Mouse (Mus musculus) hindbrain, embryonic 13.5 days (tissue): Measurements from ENCODE around the gene Tcf25. TPM values are rescaled to one million over a fixed set of nuclear protein-coding genes. Genes with fewer than 3 reads are reported as not detected.
"Not testable (repeated sequence)": the region's sequence is repeated elsewhere in the genome, so short reads cannot be mapped to it uniquely, and the experiment has no call there.

Experiments
- ATAC-seq: fragments of 200-750 bp; cut with Nextera tagmentation; 2 replicates; pipeline ENCODE4 v1.8.0; 2017; ENCODE audit warnings: moderate TSS enrichment; ENCODE audit not compliant: low FRiP score
- H3K27ac ChIP-seq: fragments of 300-500 bp; sonication (generic); 2 replicates; pipeline ENCODE4 v1.5.1; 2015; ENCODE audit warnings: inconsistent platforms, mild to moderate bottlenecking, moderate library complexity
- H3K27me3 ChIP-seq: fragments of 300-500 bp; sonication (generic); 2 replicates; pipeline ENCODE4 v1.6.1; 2015; ENCODE audit warnings: mild to moderate bottlenecking, inconsistent platforms
- H3K36me3 ChIP-seq: fragments of 300-500 bp; sonication (generic); 2 replicates; pipeline ENCODE4 v1.6.1; 2015; ENCODE audit warnings: mild to moderate bottlenecking, inconsistent platforms
- H3K4me1 ChIP-seq: fragments of 300-500 bp; sonication (generic); replicated peaks from 2 replicates; pipeline ENCODE4 v1.6.1; 2015; ENCODE audit warnings: inconsistent platforms
- H3K4me2 ChIP-seq: fragments of 300-500 bp; sonication (generic); 2 replicates; pipeline ENCODE4 v1.6.1; 2015; ENCODE audit warnings: inconsistent platforms, mild to moderate bottlenecking, moderate library complexity
- H3K4me3 ChIP-seq: fragments of 300-500 bp; sonication (generic); 2 replicates; pipeline ENCODE4 v1.5.1; 2015; ENCODE audit warnings: mild to moderate bottlenecking, inconsistent platforms
- H3K9ac ChIP-seq: fragments of 300-500 bp; sonication (generic); 2 replicates; pipeline ENCODE4 v1.6.1; 2015; ENCODE audit warnings: mild to moderate bottlenecking, inconsistent platforms
- H3K9me3 ChIP-seq: fragments of 300-500 bp; sonication (generic); 2 replicates; pipeline ENCODE4 v1.6.1; 2016; ENCODE audit warnings: inconsistent platforms
- WGBS: fragments of 180-500 bp; shearing (Covaris S2); methylation state at CpG from one replicate; pipeline ENCODE4 v1.1.7; 2015; 5-methylcytosine and 5-hydroxymethylcytosine counted together
- polyA plus RNA-seq: library from polyadenylated mRNA; unstranded; fragments of >200 nt; fragmentation: Nextera tagmentation; extraction: Ambion mirVana; gene quantifications from 2 replicates; pipeline ENCODE4 v1.2.1, GENCODE M21; 2015

The Tcf25 gene
- polyA plus RNA-seq, 1 experiment from 2014 or later: 284 TPM

DNA sequence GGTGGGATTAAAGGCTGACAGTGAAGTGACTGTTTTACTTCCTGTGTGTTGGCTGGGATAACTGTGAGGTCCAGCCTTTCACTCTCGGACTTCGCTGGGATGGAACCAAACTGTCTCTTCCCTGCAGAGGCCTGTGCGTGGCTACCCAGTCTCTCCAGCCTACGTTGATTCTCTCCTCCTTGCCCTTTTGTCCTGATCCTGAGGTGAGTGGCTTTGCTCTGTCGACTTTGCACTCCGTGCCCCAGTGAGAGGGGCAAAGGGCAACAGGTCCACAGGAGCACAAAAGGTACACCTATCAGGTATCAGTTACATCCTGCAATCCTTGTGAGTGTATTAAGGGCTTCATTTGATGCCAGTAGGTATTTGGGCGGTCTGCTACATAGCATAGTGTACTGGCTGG, 49.9 kb downstream of the Tcf25 start, which contains the start of gene Def8:
Gene Def8, plus strand, starts transcription at position 87 of the 400 bp plus-strand sequence.
- Histone ChIP-seq H3K4me2 (peak within 1 kb of the TSS; percentile 30; the same call in 1 of the 2 replicates), H3K27me3 (no peaks in the 10 kb centered on the region), H3K9ac (peak within 1 kb of the TSS; percentile 35; the same call in 1 of the 2 replicates), H3K4me1 (peaks cover 20% of the 10 kb centered on the region), H3K36me3 (peaks cover 52% of the 10 kb centered on the region), H3K9me3 (peaks cover 22% of the 10 kb centered on the region), H3K4me3 (0 out of 2 replicates have a peak within 1 kb of the TSS, but pooled peaks have one; percentile 11), H3K27ac (peak within 1 kb of the TSS; percentile 52; the same call in 1 of the 2 replicates)
- ATAC-seq: no peak
- WGBS: 76% methylated on average over 7 of the region's 7 CpGs

DNA sequence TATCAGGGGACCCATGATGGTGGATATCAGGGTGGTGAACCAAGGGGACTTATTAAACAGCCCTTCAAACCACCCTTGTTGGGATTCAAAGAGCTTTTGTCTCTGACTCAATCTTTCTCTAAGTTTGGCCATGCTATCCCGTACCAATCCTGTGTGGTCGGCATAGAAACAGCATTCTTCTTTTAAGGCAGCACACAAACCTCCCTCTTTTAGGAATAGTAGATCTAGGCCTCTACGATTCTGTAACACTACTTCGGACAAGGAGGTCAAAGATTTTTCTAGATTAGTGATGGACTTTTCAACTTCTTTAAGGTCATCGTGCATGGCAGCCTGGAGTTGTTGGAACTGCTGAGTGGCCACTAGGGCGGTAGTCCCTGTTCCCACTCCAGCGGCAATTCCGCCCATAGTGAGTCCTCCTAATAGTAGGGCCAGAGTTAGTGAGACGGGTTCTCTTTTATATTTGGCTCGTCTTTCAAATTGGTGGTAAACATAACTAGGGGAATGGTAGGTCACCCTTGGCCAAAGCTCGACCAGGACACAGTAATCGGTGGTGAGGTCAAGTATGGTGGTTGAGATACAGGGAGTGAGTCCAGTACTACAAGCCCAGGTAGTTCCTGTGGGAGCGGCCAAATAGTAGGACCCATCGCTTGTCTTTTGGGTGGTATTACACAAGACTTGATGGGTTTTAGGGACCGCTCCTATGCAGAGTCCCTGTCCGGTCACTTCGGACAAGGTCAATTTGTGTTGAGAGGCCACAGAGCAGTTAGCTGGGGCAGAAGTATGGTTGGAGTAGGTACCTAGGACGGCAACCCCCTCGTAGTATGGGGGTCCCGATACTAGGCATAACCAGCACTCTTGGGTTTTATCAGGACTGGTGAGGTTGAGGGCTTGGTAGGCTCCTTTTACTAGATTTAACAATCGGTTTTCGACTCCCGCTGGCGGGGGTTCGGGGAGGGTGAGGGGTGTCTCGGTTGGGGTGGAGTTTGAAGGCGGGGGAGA, 53.3 kb downstream of the Tcf25 start:
- Histone ChIP-seq H3K27me3 (no peaks in the 10 kb centered on the region), H3K4me3 (no peak overlapping the region), H3K4me1 (peaks cover 8% of the 10 kb centered on the region; the same call in 1 of the 2 replicates), H3K27ac (no peak overlapping the region), H3K36me3 (peaks cover 20% of the 10 kb centered on the region), H3K9ac (no peak overlapping the region), H3K9me3 (peaks cover 43% of the 10 kb centered on the region), H3K4me2 (no peak overlapping the region)
- no peak for ATAC-seq
- WGBS: 96% methylated on average over 27 of the region's 27 CpGs

DNA sequence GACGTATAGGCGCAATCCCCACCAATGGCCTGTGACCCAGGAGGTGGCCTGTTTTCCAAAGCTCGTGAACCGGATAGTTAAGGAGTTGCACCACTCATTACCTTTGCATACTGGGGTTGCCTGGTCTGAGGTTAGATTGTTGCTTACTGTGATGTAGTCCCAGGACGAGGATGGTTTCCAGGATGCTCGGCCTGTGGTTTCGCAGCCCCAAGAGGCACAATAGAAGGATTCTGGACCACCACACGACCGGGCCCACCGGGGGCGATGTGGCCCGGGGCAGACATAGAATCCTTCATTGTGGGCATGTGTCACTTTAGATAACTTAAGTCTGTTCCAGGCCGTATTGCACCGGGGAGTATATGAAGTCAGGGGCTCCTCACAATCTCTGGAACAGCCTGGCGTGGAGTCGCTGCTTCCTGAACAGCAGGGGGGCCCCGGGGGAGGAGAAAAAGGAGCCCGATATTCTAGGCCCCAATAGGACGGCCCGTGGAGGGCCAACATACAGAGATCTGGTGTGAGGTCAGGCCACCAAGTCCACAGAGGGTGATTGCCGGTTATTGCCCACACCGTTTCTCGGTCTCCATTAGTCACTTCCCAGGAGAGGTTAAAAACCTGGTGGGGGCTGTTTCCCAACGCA, 54.2 kb downstream of the Tcf25 start:
- WGBS: 96% methylated on average over 24 of the region's 24 CpGs
- Histone ChIP-seq H3K9ac (no peak overlapping the region), H3K4me2 (no peak overlapping the region), H3K27me3 (no peaks in the 10 kb centered on the region), H3K4me1 (peaks cover 1% of the 10 kb centered on the region; the same call in 1 of the 2 replicates), H3K27ac (no peak overlapping the region), H3K4me3 (no peak overlapping the region), H3K9me3 (peaks cover 53% of the 10 kb centered on the region), H3K36me3 (peaks cover 11% of the 10 kb centered on the region)
- no peak for ATAC-seq

DNA sequence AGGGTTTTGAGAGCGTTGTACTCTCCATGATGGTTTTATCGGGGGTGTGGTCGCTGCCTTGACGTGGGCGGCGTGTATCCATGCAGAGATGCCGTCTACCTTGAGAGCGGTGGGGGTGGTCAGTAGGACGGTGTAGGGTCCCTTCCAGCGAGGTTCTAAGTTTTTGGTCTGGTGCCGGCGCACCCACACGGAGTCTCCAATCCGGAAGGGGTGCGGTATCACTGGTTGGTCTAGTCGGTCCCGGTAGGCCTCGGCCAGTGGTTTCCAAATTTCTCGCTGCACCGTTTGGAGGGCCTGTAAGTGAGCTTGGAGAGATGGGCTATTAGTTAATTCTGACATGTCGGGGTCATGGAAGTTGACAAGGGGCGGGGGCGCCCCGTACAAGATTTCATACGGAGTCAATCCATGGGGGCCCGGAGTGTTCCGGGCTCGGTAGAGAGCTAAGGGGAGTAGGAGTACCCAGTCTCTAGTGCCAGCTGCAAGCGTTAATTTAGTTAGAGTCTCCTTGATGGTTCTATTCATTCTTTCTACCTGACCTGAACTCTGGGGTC, 54.9 kb downstream of the Tcf25 start:
- Histone ChIP-seq H3K4me3 (no peak overlapping the region), H3K36me3 (peaks cover 5% of the 10 kb centered on the region), H3K9ac (no peak overlapping the region), H3K27me3 (no peaks in the 10 kb centered on the region), H3K4me1 (no peaks in the 10 kb centered on the region), H3K27ac (no peak overlapping the region), H3K9me3 (peaks cover 59% of the 10 kb centered on the region), H3K4me2 (no peak overlapping the region)
- WGBS: 98% methylated on average over 29 of the region's 29 CpGs
- ATAC-seq: no peak

GRCm38 (mm10) chr8:123428939-123429721, 55.6 kb downstream of the Tcf25 start:
- H3K9me3 ChIP-seq: peaks cover 62% of the 10 kb centered on the region
- ATAC-seq: no peak

GRCm38 (mm10) chr8:123429722-123430013, 56.1 kb downstream of the Tcf25 start:
- H3K9me3 ChIP-seq: peaks cover 64% of the 10 kb centered on the region
- H3K27ac ChIP-seq: not testable (repeated sequence)
- 97% methylated on average over 15 of the region's 15 CpGs for WGBS

More at GRCm38 (mm10) chr8:123428939-123429721, 55.6 kb downstream of the Tcf25 start:
- H3K27ac ChIP-seq: no peak overlapping the region
- WGBS: 95% methylated on average over 23 of the region's 23 CpGs
- H3K27me3 ChIP-seq: no peaks in the 10 kb centered on the region
- H3K4me1 ChIP-seq: no peaks in the 10 kb centered on the region
- no peak overlapping the region for H3K4me2 ChIP-seq
- H3K9ac ChIP-seq: no peak overlapping the region
- H3K36me3 ChIP-seq: peaks cover 5% of the 10 kb centered on the region; the same call in 1 of the 2 replicates
- H3K4me3 ChIP-seq: no peak overlapping the region

DNA sequence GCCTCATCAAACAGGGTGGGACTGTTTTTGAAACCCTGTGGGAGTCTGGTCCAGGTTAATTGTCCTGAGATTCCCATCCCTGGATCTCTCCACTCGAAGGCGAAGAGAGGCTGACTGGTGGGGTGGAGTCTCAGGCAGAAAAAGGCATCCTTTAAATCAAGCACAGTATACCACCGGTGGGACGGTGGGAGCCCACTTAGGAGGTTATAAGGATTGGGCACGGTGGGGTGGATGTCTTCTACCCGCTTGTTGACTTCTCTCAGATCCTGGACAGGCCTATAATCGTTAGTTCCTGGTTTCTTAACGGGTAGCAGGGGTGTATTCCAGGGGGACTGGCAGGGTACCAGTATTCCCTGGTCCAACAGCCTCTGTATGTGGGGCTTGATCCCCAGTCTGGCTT, 57.4 kb downstream of the Tcf25 start:
- not testable (repeated sequence) for H3K4me3 ChIP-seq, H3K27me3 ChIP-seq, ATAC-seq, H3K36me3 ChIP-seq, H3K9ac ChIP-seq, H3K27ac ChIP-seq, H3K4me1 ChIP-seq, H3K4me2 ChIP-seq
- H3K9me3 ChIP-seq: peaks cover 64% of the 10 kb centered on the region
- 95% methylated on average over 7 of the region's 8 CpGs for WGBS

More at GRCm38 (mm10) chr8:123429722-123430013, 56.1 kb downstream of the Tcf25 start:
- not testable (repeated sequence) for H3K4me2 ChIP-seq, ATAC-seq, H3K4me1 ChIP-seq, H3K27me3 ChIP-seq, H3K36me3 ChIP-seq, H3K4me3 ChIP-seq, H3K9ac ChIP-seq

- no peak overlapping the region for H3K27ac ChIP-seq
- no peak overlapping the region for H3K4me2 ChIP-seq
- no peaks in the 10 kb centered on the region for H3K27me3 ChIP-seq
- peaks cover 59% of the 10 kb centered on the region for H3K9me3 ChIP-seq
- no peak for ATAC-seq
- H3K9ac ChIP-seq: no peak overlapping the region
- H3K36me3 ChIP-seq: peaks cover 3% of the 10 kb centered on the region; the same call in 1 of the 2 replicates
- no peaks in the 10 kb centered on the region for H3K4me1 ChIP-seq
- H3K4me3 ChIP-seq: no peak overlapping the region
- 98% methylated on average over 25 of the region's 25 CpGs for WGBS
Measured at GRCm38 (mm10) chr8:123431616-123432365, 58.2 kb downstream of the Tcf25 start.

GRCm38 (mm10) chr8:123432381-123432780, 58.8 kb downstream of the Tcf25 start:
- Histone ChIP-seq H3K9me3 (peaks cover 53% of the 10 kb centered on the region), H3K27ac (no peak overlapping the region), H3K4me3 (no peak overlapping the region), H3K27me3 (no peaks in the 10 kb centered on the region), H3K9ac (no peak overlapping the region), H3K4me1 (no peaks in the 10 kb centered on the region), H3K36me3 (no peaks in the 10 kb centered on the region), H3K4me2 (no peak overlapping the region)
- ATAC-seq: no peak
- 97% methylated on average over 16 of the region's 16 CpGs for WGBS

GRCm38 (mm10) chr8:123433241-123433974, 59.9 kb downstream of the Tcf25 start:
- WGBS: 98% methylated on average over 47 of the region's 47 CpGs
- not testable (repeated sequence) for H3K4me3 ChIP-seq, H3K36me3 ChIP-seq, ATAC-seq, H3K27ac ChIP-seq, H3K9ac ChIP-seq, H3K27me3 ChIP-seq, H3K4me1 ChIP-seq, H3K4me2 ChIP-seq
- H3K9me3 ChIP-seq: peaks cover 43% of the 10 kb centered on the region

GRCm38 (mm10) chr8:123441788-123442187, 68.2 kb downstream of the Tcf25 start:
- no peaks in the 10 kb centered on the region for H3K27me3 ChIP-seq
- no peak for ATAC-seq
- no peak overlapping the region for H3K4me3 ChIP-seq
- H3K36me3 ChIP-seq: peaks cover 11% of the 10 kb centered on the region; the same call in 1 of the 2 replicates
- WGBS: 98% methylated on average over 2 of the region's 2 CpGs
- H3K27ac ChIP-seq: no peak overlapping the region
- peaks cover 22% of the 10 kb centered on the region for H3K4me1 ChIP-seq
- no peak overlapping the region for H3K4me2 ChIP-seq
- H3K9ac ChIP-seq: no peak overlapping the region
- H3K9me3 ChIP-seq: no peaks in the 10 kb centered on the region
